Comparison of ENCODE assay signal across 8 mouse cellular contexts in the genomic region with DNA sequence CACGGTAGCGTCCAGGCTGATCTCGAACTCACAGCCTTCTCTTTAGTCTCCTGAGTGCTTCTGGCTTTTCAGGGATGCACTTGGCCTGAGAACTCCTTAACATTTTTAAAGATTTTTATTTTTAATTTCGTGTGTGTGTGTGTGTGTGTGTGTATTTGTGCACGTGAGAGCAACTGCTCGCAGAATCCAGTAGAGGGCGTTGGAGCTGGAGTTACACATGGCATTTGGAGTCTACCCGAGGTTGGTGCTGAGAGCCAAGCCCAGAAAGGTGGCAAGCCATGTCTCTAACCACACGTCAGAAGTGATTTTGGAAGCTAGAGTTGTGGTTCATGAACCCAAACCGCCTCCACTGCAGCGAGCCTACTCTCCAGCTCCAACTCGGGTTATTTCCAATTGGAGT. TPM values are rescaled to one million over a fixed set of nuclear protein-coding genes. Genes with fewer than 3 reads are reported as not detected.
DNase-seq lines count a peak whose midpoint lies in the region; ATAC-seq and TF ChIP-seq lines count a peak whose summit lies in the region.

No protein-coding gene starts in this region.

- peaks cover under 1% of the 10 kb centered on the region; the same call in 1 of the 2 replicates for H3K36me3 ChIP-seq in testis, adult 2 months (ENCODE audit: control insufficient read depth, insufficient read depth, low read length)

- TF ChIP-seq POLR2A in testis, adult 2 months (IDR thresholded peaks at IDR 0.05; ENCODE audit: control insufficient read depth, low read depth, low read length), result no peak

- H3K4me1 ChIP-seq in testis, adult 2 months (ENCODE audit: control insufficient read depth, insufficient read depth, low read length), result peaks cover 6% of the 10 kb centered on the region

- H3K27ac ChIP-seq in testis, adult 2 months (ENCODE audit: control insufficient read depth, insufficient read depth, low read depth, low read length), result peak overlapping the region; percentile 93

- peak; percentile 15; the same call in 1 of the 2 replicates for TF ChIP-seq CTCF in testis, adult 2 months (IDR thresholded peaks at IDR 0.05; ENCODE audit: control insufficient read depth, insufficient read depth, insufficient replicate concordance, low read depth, low read length)

- H3K4me3 ChIP-seq in testis, adult 2 months (ENCODE audit: control insufficient read depth, low read depth, low read length), result peak overlapping the region; percentile 100

- H3K27me3 ChIP-seq in testis, adult 2 months (ENCODE audit: control insufficient read depth, insufficient read depth, low read length), result no peaks in the 10 kb centered on the region

- DNase-seq in CD4-positive, CD25-positive, alpha-beta regulatory T cell, adult 2 months (ENCODE audit: low read depth, low spot score), result peak; percentile 58
- DNase-seq in testis, postnatal 14 days (ENCODE audit: low spot score), result no peak
- DNase-seq in induced T-regulatory cell, adult 2 months (ENCODE audit: low read depth), result peak; percentile 66
- DNase-seq in naive thymus-derived CD4-positive, alpha-beta T cell, adult 2 months (ENCODE audit: low read depth), result peak; percentile 53
- no peak for DNase-seq in frontal cortex, postnatal 36 days (ENCODE audit: low spot score in 2 of 2)
- DNase-seq in kidney, postnatal 14 days, result no peak

- no peak for ATAC-seq in CD4-positive, CD25-positive, alpha-beta regulatory T cell, adult 4 months

RNA-seq across cellular contexts. Expression of a gene that starts 0.7 kb away (rescaled TPM):
- polyA plus RNA-seq in CD4-positive, CD25-positive, alpha-beta regulatory T cell, adult 4 months (2017; shearing (Covaris generic)), result 10 to 100 TPM; 54.9 to 66.3 TPM
- 51.8 and 62.2 TPM in 2 replicates for polyA plus RNA-seq in testis, adult 2 months (2012; rRNA removed)

RNA-seq across cellular contexts. Expression of a gene that starts 7.5 kb away (rescaled TPM):
- not detected for polyA plus RNA-seq in CD4-positive, CD25-positive, alpha-beta regulatory T cell, adult 4 months (2017; shearing (Covaris generic))
- polyA plus RNA-seq in testis, adult 2 months (2012; rRNA removed), result 1.7 and 5.7 TPM in 2 replicates

RNA-seq across cellular contexts. Expression of a gene that starts 15.2 kb away (rescaled TPM):
- 1 to 10 TPM in 1 of 2 experiments, not detected in 1; 1.2 TPM for polyA plus RNA-seq in CD4-positive, CD25-positive, alpha-beta regulatory T cell, adult 4 months (2017; shearing (Covaris generic))
- polyA plus RNA-seq in testis, adult 2 months (2012; rRNA removed), result 6.1 and 7.8 TPM in 2 replicates

RNA-seq across cellular contexts. Expression of a gene that starts 24.0 kb away (rescaled TPM):
- 10 to 100 TPM in 1 of 2 experiments, 1 to 10 TPM in 1; 9.8 to 10.2 TPM for polyA plus RNA-seq in CD4-positive, CD25-positive, alpha-beta regulatory T cell, adult 4 months (2017; shearing (Covaris generic))
- 28.3 and 32.4 TPM in 2 replicates for polyA plus RNA-seq in testis, adult 2 months (2012; rRNA removed)

RNA-seq across cellular contexts. Expression of a gene that starts 28.1 kb away (rescaled TPM):
- polyA plus RNA-seq in CD4-positive, CD25-positive, alpha-beta regulatory T cell, adult 4 months (2017; shearing (Covaris generic)), result not detected
- polyA plus RNA-seq in testis, adult 2 months (2012; rRNA removed), result 3.7 and 4.9 TPM in 2 replicates

Comparison
In these comparisons a context has a peak if more than half of its experiments do, and no peak if none do; other contexts are left out.
1. DNase-seq: peak in CD4-positive, CD25-positive, alpha-beta regulatory T cell, adult 2 months (single experiment), induced T-regulatory cell, adult 2 months (single experiment) and naive thymus-derived CD4-positive, alpha-beta T cell, adult 2 months (single experiment); none in testis, postnatal 14 days (single experiment), frontal cortex, postnatal 36 days (0 of 2) and kidney, postnatal 14 days (single experiment).